Mouse (Mus musculus): ENCODE measurements around the gene Fermt1. TPM values are rescaled to one million over a fixed set of nuclear protein-coding genes. Genes with fewer than 3 reads are reported as not detected.

Fermt1 gene
- polyA plus RNA-seq, 1 experiment from 2014 or later = 12.1 TPM

GRCm38 (mm10) chr2:132902056-132902455 is 43.6 kb downstream of the Fermt1 start:
- Histone ChIP-seq H3K27me3 (ENCODE audit: low read depth, poor library complexity, severe bottlenecking) (no peaks in the 10 kb centered on the region), H3K36me3 (no peaks in the 10 kb centered on the region), H3K4me3 (no peak overlapping the region), H3K9me3 (replicated peaks) (no peaks in the 10 kb centered on the region), H3K4me1 (no peaks in the 10 kb centered on the region), H3K27ac (no peak overlapping the region)
- 71% methylated on average over 4 of the region's 4 CpGs for WGBS
- no peak for DNase-seq (ENCODE audit: low spot score)

DNA sequence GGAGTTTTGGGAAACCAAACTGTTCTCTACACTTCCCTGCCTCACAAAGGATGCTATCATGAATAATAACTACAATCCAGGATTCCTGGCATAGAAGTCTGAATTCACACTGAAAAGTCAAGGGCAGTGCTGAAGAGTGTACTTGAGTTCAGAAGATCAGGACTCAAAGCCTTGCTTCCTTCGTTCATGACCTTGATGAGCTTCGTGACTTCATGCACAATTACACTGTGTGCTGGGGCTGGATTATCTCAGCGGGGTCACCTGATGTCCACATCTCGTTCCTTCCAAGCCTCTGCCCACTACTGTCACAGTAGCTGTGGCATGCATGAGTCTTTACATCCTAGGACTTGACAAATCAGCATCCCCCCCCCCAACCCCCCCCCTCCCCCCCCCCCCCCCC is 44.1 kb downstream of the Fermt1 start:
- Histone ChIP-seq H3K4me1 (no peaks in the 10 kb centered on the region), H3K36me3 (no peaks in the 10 kb centered on the region), H3K27ac (no peak overlapping the region), H3K9me3 (replicated peaks) (no peaks in the 10 kb centered on the region), H3K4me3 (no peak overlapping the region), H3K27me3 (ENCODE audit: low read depth, poor library complexity, severe bottlenecking) (no peaks in the 10 kb centered on the region)
- no peak for DNase-seq (ENCODE audit: low spot score)
- WGBS = 89% methylated on average over 4 of the region's 4 CpGs

GRCm38 (mm10) chr2:132900596-132900995 is 45.1 kb downstream of the Fermt1 start:
- no peak overlapping the region for H3K27ac ChIP-seq
- 91% methylated on average over 1 of the region's 1 CpGs for WGBS
- H3K4me3 ChIP-seq = no peak overlapping the region
- H3K9me3 ChIP-seq (replicated peaks) = no peaks in the 10 kb centered on the region
- H3K36me3 ChIP-seq = no peaks in the 10 kb centered on the region
- DNase-seq (ENCODE audit: low spot score) = no peak
- H3K27me3 ChIP-seq (ENCODE audit: low read depth, poor library complexity, severe bottlenecking) = no peaks in the 10 kb centered on the region
- no peaks in the 10 kb centered on the region for H3K4me1 ChIP-seq

- Histone ChIP-seq H3K27ac (no peak overlapping the region), H3K4me1 (no peaks in the 10 kb centered on the region), H3K36me3 (no peaks in the 10 kb centered on the region), H3K4me3 (no peak overlapping the region), H3K9me3 (replicated peaks) (no peaks in the 10 kb centered on the region), H3K27me3 (ENCODE audit: low read depth, poor library complexity, severe bottlenecking) (no peaks in the 10 kb centered on the region)
- DNase-seq (ENCODE audit: low spot score) = no peak
- WGBS = 73% methylated on average over 1 of the region's 1 CpGs
Measured at GRCm38 (mm10) chr2:132898211-132898610, 47.5 kb downstream of the Fermt1 start.

- 94% methylated on average over 5 of the region's 5 CpGs for WGBS
- H3K4me1 ChIP-seq = no peaks in the 10 kb centered on the region
- H3K4me3 ChIP-seq = no peak overlapping the region
- no peaks in the 10 kb centered on the region for H3K36me3 ChIP-seq
- no peaks in the 10 kb centered on the region for H3K9me3 ChIP-seq (replicated peaks)
- DNase-seq (ENCODE audit: low spot score) = no peak
- no peaks in the 10 kb centered on the region for H3K27me3 ChIP-seq (ENCODE audit: low read depth, poor library complexity, severe bottlenecking)
- no peak overlapping the region for H3K27ac ChIP-seq
Measured at GRCm38 (mm10) chr2:132893826-132894225, 51.9 kb downstream of the Fermt1 start.

DNA sequence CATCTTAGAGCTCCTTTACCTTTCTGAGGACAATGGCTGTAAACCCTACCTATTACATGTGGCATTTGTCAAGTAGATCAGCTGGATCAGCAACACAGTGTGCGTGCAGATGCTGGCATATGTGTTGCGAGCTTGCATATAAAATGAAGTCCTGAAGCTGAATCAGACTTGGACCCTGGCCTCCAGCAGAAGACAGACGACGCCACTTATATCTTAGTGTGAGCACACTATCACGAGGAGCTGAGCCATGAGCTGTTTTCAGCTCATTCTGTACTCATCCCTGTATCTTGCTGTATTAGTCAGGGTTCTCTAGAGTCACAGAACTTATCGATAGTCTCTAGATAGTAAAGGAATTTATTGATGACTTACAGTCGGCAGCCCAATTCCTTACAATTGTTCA is 60.4 kb downstream of the Fermt1 start:
- DNase-seq (ENCODE audit: low spot score) = no peak
- H3K27ac ChIP-seq = no peak overlapping the region
- 93% methylated on average over 7 of the region's 7 CpGs for WGBS
- no peaks in the 10 kb centered on the region for H3K36me3 ChIP-seq
- no peak overlapping the region for H3K4me3 ChIP-seq
- peaks cover 17% of the 10 kb centered on the region for H3K27me3 ChIP-seq (ENCODE audit: low read depth, poor library complexity, severe bottlenecking)
- peaks cover 14% of the 10 kb centered on the region for H3K4me1 ChIP-seq
- no peaks in the 10 kb centered on the region for H3K9me3 ChIP-seq (replicated peaks)

DNA sequence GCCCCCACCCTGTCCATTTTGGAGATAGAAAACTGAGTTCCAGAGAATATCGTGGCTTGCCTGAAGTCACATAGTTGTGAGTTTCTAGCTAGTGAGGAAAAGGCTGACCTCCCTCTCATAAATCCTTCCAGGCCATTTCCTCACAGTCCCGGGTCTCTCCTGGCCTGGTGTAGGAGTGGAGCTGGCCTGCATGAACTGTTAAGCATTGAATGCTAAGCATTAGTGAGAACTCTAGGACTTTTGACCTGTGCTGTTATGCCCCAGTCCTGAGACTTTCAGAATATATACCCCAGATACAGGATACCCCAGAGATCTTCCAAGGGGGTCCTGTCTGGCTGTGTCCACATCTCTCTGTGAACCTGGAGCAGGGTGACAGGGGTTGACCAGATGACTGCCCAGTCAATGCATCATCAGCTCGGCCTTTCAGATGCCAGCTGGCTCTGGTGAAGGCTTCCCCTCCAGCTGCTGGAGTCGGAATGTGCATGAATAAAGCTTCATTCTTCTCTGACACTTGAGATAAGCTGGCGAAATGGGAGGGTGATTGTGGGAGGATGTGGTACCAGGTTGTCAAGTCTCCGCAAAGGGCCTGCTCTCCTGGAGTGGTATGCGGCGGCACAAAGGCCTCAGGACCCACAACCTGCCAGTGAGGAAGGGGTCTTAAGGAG is 61.3 kb downstream of the Fermt1 start:
- no peak overlapping the region for H3K27ac ChIP-seq
- H3K36me3 ChIP-seq = no peaks in the 10 kb centered on the region
- peaks cover 23% of the 10 kb centered on the region for H3K4me1 ChIP-seq
- H3K4me3 ChIP-seq = no peak overlapping the region
- no peak for DNase-seq (ENCODE audit: low spot score)
- 69% methylated on average over 8 of the region's 8 CpGs for WGBS
- H3K27me3 ChIP-seq (ENCODE audit: low read depth, poor library complexity, severe bottlenecking) = peaks cover 26% of the 10 kb centered on the region
- no peaks in the 10 kb centered on the region for H3K9me3 ChIP-seq (replicated peaks)

DNA sequence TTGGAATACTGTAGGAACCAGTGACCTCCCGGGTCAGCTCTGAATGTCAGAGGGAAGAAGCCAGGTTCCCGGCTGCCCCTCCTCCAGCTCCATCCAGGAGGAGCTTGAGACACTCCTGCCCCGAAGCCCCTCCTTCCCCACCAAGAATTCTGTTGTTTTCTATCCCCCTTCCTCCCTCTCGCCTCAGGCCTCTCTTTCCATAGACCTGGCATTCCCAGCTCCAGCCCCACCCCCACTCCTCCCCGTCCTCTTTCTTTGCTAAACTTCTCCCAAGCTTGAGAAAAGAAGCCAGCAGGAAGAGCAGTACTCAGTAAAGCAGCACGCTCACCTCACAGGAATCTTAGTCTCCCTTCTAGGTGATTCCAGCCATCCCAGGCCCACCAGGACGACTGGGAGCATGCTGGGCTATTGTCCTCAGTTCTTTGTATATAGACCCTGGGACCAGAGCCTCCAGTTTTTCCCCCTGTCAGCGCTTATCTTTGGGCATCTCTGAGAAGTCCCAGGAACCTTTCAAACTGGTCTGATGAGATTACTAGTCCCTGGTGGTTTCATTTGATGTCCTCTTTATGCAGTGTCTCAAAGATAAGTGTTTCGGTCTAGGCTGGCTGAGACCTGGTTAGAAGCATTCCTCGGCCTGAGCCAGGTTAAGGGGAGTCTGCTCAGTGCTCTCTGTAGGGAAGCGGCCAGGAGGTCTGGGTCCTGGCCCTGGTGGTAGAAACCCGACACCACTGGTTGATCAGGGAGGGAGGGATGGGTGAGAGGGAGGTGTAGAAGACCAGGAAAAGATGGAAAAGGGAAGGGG is 64.7 kb downstream of the Fermt1 start, which contains the start of gene Lrrn4:
Lrrn4 (minus strand) TSS at position 48 of the 802 bp plus-strand sequence.
- Histone ChIP-seq H3K4me3 (peak within 1 kb of the TSS; percentile 64), H3K9me3 (replicated peaks) (no peaks in the 10 kb centered on the region), H3K27me3 (ENCODE audit: low read depth, poor library complexity, severe bottlenecking) (peaks cover 58% of the 10 kb centered on the region), H3K36me3 (no peaks in the 10 kb centered on the region), H3K4me1 (peaks cover 29% of the 10 kb centered on the region), H3K27ac (peak within 1 kb of the TSS; percentile 42; the same call in 1 of the 2 replicates)
- DNase-seq (ENCODE audit: low spot score) = peak; percentile 40
- 4% methylated on average over 12 of the region's 12 CpGs for WGBS

DNA sequence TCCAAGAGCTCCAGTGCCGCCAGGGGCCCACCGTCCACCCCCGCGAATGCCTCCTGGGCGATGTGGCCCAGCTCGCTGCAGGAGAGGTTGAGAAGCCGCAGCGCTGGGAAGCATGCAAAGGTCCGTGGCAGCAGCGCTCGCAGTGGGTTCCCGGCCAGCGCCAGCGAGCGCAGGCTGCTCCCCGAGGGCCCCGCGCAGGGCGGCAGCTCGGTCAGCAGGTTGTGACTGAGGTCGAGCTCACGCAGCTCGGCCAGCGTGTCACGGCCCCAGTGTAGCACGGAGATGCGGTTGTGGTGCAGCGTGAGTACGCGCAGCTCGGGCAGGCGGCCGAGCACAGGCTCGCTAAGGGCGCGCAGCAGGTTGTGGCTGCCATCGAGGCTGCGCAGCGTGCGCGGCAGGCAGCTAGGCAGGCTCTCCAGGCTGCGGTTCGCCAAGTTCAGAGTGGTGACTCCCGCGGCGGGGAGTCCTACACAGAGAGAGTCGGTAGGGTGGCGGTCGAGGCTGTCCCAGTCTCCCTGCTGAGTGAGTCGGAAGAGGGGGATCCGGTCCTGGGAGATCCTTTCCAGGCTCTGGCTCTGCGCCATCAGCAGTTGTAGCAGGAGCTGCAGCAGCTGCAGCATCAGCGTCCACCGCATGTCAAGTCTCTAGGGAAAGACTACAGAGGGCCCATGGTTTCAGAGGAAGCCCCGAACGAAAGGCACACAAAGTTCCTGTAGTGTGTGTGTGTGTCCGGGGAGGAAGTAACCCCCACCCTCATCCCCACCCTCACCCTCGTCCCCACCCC is 66.3 kb downstream of the Fermt1 start:
- under 1% methylated on average over 58 of the region's 58 CpGs for WGBS
- DNase-seq (ENCODE audit: low spot score) = peak; percentile 67
- Histone ChIP-seq H3K4me3 (peak overlapping the region; percentile 64), H3K27ac (peak overlapping the region; percentile 62), H3K27me3 (ENCODE audit: low read depth, poor library complexity, severe bottlenecking) (peaks cover 58% of the 10 kb centered on the region), H3K36me3 (no peaks in the 10 kb centered on the region), H3K9me3 (replicated peaks) (no peaks in the 10 kb centered on the region), H3K4me1 (peaks cover 29% of the 10 kb centered on the region)

DNA sequence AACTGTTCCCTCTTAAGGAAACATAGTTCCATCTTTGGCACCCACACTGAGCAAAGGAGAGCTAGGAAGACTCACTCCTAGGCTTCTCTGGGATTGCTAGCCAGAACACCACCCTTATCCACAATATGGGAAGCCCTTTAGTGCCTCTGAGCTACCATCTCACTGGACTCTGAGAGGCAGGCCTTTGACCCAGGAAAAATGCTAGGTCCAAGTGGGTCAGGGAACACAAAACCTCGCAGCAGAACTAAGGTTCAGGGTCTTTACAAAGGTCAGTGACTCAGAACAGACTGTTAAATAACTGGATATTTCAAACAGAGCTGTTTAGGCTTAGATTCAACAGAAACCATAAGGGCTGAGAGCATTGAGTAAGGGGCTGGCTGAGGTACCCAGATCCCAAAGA is 68.7 kb downstream of the Fermt1 start:
- H3K4me3 ChIP-seq = no peak overlapping the region
- H3K27ac ChIP-seq = no peak overlapping the region
- H3K27me3 ChIP-seq (ENCODE audit: low read depth, poor library complexity, severe bottlenecking) = peaks cover 57% of the 10 kb centered on the region
- peaks cover 29% of the 10 kb centered on the region for H3K4me1 ChIP-seq
- DNase-seq (ENCODE audit: low spot score) = no peak
- H3K9me3 ChIP-seq (replicated peaks) = no peaks in the 10 kb centered on the region
- no peaks in the 10 kb centered on the region for H3K36me3 ChIP-seq
- 87% methylated on average over 1 of the region's 1 CpGs for WGBS

DNA sequence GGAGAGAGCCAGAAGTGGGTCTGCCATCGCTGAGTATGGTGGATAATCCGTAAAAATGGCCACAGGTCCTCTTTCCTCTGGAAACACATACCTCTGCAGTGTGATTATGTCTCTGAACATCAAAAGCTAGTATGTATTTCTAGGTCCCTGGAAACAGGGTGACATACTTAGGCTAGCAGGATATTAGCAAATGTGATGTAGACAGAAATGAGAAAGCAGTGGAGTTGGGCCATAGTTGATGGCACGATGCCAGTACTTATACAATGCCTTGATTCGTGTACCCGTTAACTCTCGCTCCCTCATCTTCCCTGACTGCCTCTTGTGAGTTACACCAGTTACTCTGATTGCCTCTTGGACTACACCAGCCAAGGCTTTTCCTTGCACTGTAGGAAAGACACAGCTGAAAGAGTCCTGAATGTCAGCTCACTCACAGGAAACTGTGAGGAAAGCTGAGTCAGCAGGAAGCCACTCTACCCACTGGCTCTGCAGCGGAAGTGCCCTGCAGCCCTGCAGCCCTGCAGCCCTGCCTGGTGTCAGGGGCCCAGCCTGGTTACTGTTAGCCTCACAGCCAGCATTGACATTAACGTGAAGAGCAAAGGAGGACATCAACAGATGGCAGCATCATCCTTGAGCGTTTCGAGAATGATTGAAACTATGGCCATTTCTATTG is 71.9 kb downstream of the Fermt1 start:
- 92% methylated on average over 10 of the region's 10 CpGs for WGBS
- H3K9me3 ChIP-seq (replicated peaks) = no peaks in the 10 kb centered on the region

GRCm38 (mm10) chr2:132871663-132872062 is 74.0 kb downstream of the Fermt1 start:
- H3K4me3 ChIP-seq = no peak overlapping the region
- no peak overlapping the region for H3K27ac ChIP-seq
- no peaks in the 10 kb centered on the region for H3K9me3 ChIP-seq (replicated peaks)
- WGBS = 70% methylated on average over 3 of the region's 3 CpGs
- H3K27me3 ChIP-seq (ENCODE audit: low read depth, poor library complexity, severe bottlenecking) = 0 out of 2 replicates have a peak, but pooled peaks cover 5% of the 10 kb centered on the region
- no peaks in the 10 kb centered on the region for H3K4me1 ChIP-seq
- DNase-seq (ENCODE audit: low spot score) = no peak
- H3K36me3 ChIP-seq = peaks cover 5% of the 10 kb centered on the region

More for the DNA sequence above, 71.9 kb downstream of the Fermt1 start:
- peaks cover 26% of the 10 kb centered on the region for H3K27me3 ChIP-seq (ENCODE audit: low read depth, poor library complexity, severe bottlenecking)
- H3K27ac ChIP-seq = no peak overlapping the region
- H3K4me3 ChIP-seq = no peak overlapping the region
- no peak for DNase-seq (ENCODE audit: low spot score)
- H3K4me1 ChIP-seq = peaks cover under 1% of the 10 kb centered on the region; the same call in 1 of the 2 replicates
- no peaks in the 10 kb centered on the region for H3K36me3 ChIP-seq
